Mouse (Mus musculus) yolk sac, embryonic 10.5 days (tissue): Measurements from ENCODE around the gene Fam110c.

Experiments used
- DNase-seq: peaks from one replicate; pipeline ENCODE4 v3.0.0-alpha.2; 2017; ENCODE audit warnings: low spot score

Gene Fam110c

GRCm38 (mm10) chr12:31101821-31102220, 28.2 kb downstream of the Fam110c start:
- no peak for DNase-seq

- DNase-seq = peak; percentile 55
Measured at GRCm38 (mm10) chr12:31116005-31116466, 42.4 kb downstream of the Fam110c start.

DNA sequence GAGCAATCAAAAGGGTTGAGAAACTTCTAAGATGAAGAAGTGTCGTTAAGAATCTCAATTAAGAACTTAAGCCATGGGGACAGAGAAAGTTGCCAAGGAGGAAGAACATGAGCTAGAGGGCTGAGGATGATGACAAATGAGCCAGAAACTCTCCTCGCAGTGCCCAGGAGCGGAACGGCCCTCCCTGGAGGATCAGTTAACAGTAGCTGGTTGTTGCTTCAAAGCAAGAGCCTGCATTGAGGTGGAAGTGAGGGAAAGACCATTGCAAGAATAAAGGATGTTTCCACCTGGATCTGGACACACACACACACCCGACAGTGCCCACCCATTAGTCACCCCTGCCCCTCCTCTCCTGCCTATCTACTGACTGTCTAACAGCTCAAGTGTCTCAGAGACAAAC, 46.9 kb downstream of the Fam110c start:
- DNase-seq = no peak

DNA sequence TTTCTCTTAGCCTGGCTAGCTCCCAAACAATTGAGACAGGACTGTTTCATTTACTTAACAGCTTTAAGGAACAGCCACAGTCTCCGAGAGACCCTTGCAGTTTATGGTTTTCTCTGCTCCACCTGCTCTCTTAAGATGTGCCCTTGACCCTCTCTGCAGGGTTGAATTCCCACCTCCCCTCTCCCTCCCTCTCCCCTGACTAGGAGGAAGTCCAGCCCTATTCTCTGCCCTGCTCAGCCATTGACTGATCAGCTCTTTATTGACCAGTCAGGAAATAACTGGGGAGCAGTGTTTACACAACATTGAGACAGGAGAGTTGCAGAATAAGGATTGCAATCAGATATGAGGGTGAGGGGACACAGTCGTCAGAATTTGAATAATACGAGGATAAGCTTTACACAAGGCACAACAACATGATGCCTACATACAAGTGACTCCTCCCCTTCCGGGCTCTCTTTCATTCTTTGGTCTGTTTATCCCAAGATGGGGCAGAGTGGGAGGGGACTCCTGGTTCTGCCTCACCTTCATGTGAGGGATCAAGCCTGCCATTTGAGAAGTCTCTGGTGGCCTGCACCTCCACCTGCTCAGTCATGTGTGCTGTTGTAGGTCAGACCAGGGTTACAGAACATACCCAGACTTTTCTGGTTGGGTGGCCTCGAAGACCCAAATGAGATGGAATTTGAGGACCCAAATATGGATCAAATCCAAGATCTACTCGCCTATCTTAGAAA, 49.4 kb downstream of the Fam110c start:
- no peak for DNase-seq

GRCm38 (mm10) chr12:31126071-31126470, 52.4 kb downstream of the Fam110c start:
- no peak for DNase-seq

- no peak for DNase-seq
Measured at GRCm38 (mm10) chr12:31129548-31129947, 55.9 kb downstream of the Fam110c start.
